Mouse (Mus musculus) left cerebral cortex, adult 11 months (tissue): ENCODE data around the gene Nrp2.
A peak's percentile ranks its signal among the peaks of the same experiment; 100 is the strongest.

Experiments used
- DNase-seq: peaks from one replicate; pipeline ENCODE4 v3.0.0; 2022; ENCODE audit warnings: low spot score

Nrp2 gene

DNA sequence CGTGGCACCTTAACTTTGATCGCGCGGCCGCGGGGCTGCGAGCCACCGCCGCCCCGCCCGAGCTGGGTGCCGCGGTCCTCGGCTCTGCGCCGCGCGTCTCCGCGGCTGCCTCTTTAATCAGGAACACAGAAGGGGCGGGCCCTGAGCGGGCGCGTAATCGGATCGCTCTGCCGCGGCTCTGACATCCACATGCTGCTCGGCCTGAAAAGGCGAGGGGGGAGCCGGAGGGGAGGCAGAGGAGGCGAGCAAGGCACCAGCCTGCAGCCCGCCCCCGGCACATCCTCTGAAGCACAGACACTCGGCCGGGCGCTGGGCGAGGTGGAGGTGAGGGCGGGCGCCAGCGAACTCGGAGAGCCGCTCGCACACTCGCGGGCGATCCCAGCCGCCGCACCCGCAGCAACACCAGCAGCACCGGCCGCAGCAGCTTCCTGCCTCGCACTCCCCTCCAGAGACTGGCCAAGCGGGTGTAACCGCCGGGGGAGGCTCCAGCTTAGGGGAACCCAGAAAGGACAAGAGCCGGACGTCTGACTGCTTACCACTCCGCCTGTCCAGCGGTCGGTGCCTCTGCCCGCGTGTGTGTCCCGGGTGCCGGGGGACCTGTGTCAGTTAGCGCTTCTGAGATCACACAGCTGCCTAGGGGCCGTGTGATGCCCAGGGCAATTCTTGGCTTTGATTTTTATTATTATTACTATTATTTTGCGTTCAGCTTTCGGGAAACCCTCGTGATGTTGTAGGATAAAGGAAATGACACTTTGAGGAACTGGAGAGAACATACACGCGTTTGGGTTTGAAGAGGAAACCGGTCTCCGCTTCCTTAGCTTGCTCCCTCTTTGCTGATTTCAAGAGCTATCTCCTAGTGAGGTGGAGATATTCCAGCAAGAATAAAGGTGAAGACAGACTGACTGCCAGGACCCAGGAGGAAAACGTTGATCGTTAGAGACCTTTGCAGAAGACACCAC lies at the start of gene Nrp2:
Nrp2 (plus strand) TSS at position 128 of the 959 bp plus-strand sequence.
- no peak for DNase-seq

DNA sequence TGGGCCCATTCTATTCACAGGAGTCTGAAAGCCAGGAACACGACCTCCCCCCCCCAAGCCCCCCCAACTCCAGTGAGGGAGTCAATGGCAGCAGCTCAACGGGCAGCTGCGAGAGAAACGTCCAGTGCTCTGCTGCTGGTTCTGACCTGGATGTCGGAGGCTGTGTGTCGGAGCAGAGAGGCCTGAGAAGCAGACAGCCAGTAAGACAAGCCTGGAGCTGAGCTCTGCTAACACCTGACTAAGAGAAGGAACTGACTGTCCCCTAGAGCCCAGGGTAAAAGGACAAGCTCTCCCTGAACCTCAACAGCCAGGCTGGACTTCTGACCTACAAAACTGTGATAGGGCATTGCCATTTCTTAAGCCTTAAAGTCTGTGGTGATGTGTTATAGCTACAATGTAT lies 48.6 kb upstream of the Nrp2 start:
- DNase-seq, result no peak

DNA sequence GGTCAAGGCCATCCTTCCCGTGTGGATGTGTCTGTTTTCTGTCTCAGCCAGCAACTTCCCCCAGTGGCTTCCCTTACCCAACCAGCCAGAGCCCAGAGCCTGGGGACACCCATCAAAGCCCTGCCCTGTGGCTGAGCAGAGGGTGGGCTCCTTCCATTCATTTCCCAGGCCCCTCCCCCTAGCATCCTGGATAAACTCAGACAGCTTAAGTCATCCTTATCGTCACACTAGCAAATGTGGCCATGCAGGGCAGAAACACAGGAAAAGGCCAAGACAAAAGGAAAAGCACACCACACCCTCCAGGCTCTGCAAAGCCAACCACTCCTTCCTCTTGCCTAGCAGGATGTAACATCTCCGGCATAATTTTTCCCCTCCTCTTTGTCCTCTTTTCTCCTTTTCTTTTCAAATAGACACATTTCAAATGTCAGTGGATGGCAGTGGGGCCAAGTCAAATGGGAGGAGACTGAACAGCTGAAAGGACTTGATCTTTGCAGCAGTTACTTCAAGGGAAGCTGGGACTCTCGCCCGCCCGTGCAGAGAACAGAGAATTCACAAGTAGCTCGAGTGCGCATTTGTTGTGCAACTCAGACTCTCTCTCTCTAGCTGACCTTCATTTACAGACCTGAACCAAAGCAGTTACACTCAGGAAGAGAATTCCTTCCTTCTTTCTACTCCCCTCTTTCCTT lies 38.0 kb upstream of the Nrp2 start:
- no peak for DNase-seq

DNA sequence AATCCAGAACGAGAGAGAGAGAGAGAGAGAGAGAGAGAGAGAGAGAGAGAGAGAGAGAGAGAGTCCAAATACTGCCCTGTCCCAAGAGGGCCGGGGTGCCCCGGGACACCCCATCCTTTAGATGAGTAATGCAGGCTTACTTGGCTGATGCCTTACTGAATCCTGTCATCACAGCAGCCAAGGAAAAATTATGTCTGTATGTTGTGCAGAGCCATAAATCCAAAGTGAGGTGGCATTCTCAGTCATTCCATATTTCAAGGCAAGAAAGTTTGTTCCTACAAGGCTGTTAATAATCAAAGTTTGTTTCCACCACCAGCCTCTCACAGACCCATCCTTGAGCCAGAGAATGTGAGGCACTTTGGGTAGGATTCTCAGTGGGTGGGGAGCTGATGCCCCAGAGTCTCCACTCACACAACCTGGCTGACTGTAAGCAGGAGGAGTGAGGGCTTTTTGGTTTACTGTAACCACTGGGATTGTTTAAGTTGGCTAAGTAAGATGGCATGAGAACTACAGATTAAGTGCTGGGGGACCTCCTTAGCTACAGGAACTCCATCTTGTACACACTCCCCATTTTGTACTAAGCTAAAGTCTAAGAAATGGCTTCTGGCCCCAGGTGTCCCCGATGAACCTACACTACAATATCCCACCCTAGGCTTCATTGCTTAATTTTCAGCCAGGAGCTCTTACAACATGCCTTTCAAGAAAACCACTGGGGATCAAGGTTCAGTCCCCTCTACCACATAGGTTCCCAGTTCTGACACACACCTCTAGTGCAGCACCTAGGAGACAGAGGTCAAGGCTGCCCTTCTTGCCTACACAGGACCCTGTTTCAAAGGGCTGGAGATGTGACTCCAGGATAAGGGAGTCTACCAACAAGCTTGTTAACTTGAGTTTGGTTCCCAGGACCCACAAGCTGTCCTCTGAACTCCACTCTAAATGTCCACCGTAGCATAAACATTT lies 37.0 kb upstream of the Nrp2 start:
- no peak for DNase-seq

DNA sequence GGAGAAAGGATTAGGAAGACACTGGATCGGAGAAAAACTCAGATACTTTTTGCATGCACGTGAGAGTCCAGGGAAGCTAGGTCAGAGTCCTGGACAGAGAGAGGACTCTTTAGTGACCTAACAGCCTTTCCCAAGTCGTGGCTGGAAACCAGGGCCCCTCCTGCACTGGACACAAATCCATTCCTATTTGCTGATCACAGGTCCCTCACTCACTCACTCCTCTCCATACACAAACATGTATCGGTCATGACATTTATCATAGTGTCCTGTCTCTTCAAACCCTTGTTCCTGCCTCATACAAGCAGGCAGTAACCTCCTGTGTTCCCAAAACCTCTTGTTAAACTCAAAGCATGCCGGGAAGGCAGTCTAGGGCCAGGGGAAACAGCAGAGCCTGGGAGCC lies 36.3 kb upstream of the Nrp2 start:
- no peak for DNase-seq

DNA sequence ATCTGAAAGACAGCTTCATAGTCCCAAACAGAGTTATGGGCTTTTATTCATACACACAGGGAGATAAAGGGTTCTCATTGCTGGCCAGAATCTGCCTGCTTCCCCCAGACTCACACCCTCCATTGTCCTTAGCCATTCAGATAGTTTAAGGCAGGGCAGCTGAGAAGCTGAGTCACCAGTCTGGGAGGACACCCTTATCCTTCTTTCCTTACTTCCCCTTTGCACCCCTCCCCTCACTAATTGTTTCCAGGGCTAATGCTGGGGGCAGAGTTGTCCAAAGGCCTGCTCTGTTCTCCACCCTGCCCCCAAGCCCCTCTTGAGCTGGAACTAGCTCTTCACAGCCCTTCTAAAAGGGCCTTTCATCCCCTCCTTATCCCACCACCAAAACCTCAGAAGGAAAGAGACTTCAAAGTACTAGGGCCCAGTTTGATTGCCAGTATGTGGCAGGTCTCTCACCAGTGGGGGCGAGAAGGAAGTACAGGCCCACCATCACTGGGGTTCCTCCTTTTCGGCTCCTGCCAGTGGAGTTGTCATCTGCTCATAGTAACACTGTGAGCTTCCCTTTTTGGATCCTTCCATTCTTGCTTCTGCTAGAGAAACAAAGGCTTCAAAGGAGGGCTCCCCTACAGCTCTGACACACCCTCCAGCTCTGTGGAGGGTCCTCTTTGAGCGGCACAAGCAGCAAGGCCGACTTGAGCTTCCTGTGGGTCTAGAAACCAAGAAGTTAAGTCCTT lies 24.3 kb upstream of the Nrp2 start:
- no peak for DNase-seq

DNA sequence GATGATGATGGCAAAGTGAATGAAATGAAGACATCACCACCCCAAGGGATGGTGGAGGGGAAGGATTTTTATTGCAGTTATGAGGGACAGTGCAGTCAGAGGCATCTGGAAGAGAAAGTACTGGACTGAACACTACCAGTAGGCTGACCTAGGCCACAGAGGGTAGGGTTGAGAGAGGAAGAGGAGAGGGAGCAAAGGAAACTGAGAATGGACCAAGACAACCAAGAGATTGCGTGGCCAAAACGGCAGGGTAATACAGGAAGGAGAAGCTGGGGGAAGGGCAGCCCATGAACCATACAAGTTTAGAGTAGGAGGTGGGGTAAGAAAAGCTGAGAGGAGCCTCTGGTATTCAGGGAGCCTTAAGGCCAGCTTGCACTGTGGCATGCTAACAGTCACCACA lies 23.6 kb upstream of the Nrp2 start:
- no peak for DNase-seq

DNA sequence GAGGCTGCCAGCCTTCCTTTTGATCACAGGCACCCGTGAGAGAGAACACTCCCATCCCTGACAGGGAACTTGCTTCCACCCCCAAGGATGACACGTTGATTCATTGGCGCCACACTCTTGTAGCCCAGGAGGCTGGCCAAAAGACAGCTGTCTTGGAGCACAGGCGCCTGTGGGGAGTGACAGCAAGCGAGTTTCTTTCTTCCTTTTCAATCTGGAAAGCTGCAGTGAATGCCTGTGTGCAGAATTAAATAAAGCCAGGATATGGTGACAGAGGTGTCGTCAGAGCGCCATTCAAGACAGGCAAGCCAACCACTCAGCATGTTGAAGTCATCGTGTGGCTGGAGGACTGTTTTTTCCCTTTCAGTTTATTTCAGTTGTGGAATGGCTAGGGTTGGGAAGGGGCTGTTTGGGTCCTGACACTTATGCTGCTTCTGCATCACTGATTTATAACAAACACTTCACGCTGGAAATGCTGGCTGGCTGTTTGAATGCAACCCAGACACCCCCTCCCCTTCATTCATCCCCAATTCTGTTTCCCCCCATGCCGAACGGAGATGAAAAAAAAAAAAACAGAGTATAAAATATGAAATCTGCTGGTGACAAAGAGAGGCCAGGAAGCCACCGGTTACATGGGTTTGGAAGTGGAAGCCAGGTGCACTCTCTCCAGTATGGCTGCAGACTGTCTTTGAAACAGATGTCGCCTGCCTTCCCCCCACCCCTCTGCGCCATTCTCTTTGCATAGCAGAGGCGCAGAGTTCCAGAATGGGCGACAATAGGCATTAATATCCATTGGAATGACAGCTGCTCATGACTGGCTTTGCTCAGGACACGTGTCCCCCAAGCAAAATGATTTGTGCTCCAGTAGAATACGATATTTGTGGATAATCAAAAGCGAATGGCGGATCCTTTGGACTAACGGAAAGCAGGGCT lies 20.4 kb upstream of the Nrp2 start:
- DNase-seq, result no peak

DNA sequence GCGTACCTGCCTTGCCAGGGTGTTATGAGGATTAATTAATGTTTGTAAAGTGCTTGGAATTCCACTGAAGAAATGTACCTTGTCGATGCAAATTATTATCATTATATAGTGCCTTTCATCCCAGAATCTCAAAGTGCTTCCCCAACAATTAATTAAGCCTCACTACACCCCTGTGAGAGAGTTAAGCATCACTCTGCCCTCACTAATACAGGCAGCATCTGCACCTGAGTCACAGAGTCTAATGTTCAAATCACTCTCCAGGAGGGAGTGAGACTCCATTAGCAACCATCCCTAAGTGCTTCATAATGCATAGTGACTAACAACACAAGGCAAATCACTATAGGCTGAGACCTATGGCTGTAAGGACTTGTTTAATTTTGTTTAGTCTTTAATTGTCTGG lies 19.6 kb upstream of the Nrp2 start:
- no peak for DNase-seq

DNA sequence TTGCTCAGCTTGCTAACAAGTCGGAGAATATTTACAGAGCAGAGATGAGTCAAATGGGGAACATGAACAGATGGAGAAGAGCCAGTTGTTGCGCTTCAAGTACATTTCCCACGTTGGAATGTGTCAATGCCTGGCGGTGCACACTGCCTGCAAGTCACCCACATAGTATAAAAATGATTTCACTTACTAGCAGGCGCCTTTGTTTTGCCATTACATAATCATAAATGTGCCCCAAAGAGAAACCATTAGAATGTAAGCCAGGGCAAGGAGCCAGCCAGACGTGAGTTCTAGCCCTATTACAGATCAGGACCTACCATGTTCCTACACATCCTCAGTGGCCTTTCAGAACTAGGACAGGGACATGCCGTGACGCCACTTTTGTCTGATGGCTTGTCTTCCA lies 15.6 kb upstream of the Nrp2 start:
- peak; percentile 51 for DNase-seq

DNA sequence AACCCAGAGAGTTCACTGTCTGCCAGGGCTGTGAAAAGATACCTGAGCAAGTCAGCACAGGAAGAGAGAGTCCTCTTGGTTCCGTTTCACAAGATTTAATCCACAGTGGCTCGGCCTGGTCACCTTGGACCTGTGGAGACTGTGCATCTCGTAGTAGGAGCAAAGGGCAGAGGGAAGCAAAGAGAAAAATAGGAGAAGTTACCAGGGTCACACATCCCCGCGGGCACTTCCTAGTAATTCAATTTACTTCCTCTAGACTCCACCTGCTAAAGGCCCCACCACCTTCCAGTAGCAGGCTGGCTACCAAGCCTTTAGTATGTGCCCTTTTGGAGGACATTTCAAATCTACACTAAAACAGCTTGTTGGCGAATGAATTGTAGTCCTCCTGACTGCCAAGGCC lies 11.9 kb upstream of the Nrp2 start:
- DNase-seq, result no peak

DNA sequence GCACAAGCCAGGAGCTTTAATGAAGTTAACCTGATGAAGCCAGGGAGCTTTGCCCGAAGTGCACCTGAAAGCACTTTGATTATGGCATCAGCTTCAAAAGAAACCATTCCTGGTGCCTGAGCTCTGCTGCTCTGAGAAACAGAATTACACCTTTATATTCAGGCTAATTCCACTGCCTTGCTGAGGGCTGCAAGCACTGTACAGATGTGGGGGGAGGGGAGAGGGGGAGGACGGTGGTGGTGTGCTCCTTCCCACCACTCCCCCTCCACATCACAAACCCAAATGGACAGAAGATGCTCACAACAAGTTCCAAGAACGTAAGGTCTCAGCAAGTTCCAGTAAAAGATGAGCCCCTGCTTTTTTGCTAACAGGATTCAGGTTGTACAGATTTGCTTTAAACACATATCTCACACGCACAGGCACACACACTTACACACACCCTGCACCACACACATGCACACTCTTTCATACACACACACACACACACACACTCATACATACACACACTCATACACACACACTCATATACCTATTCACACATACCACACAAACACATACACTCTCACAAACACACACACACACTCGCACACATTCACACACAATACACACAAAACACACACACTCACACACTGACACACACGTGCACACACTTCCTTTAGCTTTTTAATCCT lies 6.6 kb upstream of the Nrp2 start:
- DNase-seq, result no peak

DNA sequence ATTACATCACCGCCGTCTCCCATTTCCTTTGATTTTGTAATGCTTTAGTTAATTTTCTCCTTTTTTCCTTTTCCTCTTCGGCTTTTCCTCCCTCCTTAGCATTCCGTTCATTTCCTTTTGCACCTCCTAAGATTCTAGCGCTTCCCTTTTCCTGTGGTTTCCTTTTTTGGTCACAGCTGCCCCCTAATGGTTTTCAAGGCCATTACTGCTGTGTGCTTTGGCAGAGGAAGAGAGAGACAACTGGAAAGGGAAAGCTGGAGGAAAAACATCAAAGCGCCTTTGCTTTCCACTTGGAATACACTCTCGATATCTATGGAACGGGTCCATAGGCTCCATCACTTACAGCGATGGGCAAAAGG lies 6.1 kb upstream of the Nrp2 start:
- DNase-seq, result no peak

DNA sequence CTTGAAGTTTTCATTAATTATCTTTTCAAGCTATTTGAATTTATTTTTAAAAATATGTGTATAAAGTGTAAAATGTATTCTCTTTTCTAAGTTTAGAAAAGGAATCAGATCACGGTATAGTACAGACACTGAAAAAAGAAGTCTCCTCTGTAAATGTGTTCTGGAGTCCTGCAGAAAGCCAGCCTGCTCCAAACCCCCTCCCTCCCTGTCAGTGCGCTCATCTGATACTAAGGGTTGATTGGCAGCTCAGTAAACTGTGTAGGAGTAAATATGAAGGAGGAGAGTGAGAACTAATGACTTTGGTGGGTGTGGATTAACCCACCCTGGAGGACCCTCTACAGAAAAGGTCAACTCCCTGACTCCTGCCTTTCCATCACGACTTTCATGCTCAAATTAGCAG lies 5.7 kb upstream of the Nrp2 start:
- DNase-seq, result no peak

DNA sequence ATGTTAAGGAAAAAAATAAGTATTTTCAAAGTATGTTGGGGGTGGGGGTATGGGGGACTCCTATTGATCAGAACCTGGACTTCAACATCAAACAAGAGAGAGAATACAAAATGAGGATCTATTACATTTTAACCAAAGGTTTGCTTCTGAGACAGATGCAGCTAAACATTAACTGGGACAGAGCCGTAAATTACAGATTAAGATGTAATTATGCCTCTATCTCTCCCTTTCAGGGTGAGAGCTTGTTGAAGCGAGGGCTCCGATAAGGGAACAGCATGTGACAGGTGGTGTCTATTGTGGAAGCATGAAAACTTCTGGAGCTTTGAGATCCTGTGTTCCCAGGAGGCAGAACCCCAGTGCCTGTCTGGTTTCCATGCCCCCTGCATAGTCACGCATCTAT lies 3.3 kb upstream of the Nrp2 start:
- no peak for DNase-seq

DNA sequence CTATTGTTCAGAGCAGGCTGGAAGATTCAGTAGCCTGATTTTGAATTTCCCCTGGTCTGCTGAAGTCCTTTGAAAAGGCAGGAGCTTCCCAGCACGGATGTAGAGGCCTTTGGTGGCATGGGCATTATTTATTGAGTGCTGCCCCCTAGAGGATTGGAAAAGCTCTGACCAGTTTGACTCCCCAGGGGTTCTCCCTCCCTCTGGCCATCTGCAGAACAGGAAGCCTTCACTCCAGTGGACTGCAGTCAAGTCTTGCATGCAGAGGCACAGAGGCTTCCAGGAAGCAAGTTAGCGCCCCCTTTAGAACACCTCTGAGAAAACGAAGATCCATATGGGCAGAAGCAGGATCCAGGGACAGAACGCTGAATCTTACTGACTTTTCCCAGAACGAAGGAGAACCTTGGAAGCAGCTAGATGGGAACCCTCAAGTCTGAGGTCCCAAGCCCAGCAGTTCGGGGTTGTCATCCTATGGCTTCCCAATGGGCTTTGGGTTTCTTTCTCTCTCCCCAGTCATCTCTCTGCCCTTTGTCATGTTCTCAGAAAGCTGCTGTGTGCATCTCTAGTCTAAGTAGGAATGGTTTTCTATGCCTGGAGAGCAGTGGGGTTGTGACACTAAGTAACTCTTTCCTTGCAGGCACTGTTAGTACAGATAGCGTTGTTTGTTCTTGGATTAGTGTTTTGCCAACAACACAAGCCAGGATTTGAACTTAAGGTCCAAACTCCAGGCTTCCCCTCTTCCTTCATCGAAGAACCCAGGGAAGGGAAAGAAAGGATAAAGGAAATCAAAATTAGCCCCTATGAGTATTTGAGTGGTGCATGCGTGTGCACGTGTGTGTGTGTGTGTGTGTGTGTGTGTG lies 1.8 kb upstream of the Nrp2 start:
- no peak for DNase-seq

DNA sequence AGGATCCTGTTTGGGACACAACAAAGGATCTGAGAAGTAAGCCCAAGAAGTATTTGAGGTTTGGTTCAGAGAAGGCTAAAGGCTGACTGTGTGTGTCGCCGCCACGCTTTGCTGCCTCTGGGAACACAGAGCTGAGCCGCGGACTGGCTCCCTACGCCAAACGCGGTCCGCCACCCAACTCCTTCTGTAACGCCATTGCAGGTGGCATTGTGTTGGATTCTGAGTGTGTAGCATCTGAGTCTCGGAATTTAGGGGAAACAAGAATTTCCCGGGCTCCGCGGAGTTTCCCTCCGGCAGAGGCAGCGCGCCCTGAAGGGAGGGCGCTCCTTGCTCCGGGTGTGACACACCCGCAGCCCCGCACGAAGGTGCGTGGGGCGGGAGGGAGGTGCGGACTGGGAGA lies 342 bp upstream of the Nrp2 start:
- DNase-seq, result no peak

DNA sequence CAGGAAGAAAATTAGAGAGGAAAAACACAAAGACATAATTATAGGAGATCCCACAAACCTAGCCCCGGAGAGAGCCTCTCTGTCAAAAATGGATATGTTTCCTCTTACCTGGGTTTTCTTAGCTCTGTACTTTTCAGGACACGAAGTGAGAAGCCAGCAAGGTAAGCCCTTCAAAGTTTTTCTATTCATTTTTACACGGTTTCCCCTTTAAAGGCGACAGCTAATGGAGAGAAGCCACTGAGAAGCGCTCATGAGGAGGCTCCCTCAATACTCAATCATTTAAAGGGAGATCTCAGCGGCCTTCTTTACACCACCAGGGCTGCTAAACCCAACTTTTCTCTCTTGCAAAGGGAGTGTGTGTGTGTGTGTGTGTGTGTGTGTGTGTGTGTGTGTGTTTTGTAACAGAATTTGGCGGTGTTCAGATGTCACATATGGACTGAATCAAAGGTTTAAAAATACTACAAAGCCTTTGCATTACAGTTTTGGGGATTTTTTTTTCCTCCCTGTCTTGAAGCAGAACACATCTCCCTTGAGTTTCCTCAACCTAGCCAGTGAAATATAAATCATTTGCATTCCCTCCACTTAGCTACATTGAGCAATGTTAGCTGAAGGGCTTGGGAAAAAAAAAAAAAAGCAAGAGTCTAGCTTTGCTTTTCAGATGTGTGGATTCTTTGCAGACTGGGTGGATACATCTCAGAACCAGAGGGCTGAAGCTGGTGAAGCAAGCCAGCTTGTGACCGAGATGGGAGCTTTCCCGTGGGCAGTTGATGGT lies 1.2 kb downstream of the Nrp2 start:
- no peak for DNase-seq
